Mouse (Mus musculus): ENCODE measurements around the gene Hsf5.
A peak's percentile ranks its signal among the peaks of the same experiment; 100 is the strongest.

The Hsf5 gene

DNA sequence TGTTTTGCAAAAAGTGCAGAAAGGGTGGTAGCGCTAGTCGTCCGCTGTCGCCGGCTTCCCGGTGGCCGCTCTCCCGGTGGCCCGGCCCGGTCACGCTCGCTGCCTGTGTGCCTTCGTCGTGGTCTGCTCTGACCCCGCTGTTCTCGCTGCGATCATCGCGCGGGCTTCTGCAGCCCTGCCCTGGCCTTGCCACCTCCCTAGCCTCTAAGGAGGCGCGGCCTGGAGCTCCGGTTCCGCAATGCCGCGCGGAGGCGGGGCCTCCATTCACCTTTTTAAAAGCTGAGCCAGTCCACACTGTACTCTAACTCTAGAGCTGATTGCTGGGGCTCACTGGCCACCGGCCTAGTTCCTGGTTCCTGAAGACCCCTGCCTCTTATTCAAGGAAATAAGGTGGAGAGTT lies 22.2 kb downstream of the Hsf5 start:
- DNase-seq (ENCODE audit: low spot score in 2 of 2), result peak; percentile 44 to 47

DNA sequence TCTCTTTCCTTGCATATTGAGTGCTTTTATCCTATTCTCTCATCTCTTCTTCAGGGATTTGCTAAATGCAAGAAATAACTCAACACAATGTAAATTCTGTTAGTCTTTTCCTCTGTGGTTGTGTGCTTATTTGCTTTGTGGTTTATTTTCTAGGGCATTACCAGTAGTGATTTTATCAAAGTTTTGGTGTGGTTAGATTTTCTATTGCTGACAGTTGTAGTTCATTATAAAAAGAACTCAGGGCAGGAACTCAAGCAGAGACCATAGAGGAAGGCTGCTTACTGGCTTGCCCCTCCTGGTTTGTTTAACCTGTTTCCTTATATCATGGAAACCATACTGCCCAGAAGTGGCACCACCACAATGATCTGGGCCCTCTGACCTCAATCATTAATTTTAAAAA lies 25.9 kb downstream of the Hsf5 start:
- no peak for DNase-seq (ENCODE audit: low spot score in 2 of 2)

DNA sequence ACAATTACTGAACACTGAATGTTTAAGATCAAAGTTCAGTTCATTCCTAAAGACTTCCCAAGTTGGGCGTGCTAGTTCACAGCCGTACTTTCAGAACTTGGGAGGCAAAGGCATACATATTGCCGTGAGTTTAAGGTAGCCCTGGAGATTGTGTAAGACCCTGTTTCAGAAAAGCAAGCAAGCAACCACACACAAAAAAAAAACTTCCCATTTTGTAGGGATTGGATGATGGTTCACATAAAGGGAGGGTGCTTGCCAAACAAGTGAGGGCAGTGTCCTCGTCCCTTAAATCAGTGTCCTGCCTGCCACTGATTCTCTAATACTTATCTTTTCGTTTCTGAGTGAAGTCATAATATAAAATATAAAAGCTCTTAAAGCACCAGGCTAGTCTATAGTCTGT lies 37.7 kb downstream of the Hsf5 start:
- DNase-seq (ENCODE audit: low spot score in 2 of 2), result no peak

DNA sequence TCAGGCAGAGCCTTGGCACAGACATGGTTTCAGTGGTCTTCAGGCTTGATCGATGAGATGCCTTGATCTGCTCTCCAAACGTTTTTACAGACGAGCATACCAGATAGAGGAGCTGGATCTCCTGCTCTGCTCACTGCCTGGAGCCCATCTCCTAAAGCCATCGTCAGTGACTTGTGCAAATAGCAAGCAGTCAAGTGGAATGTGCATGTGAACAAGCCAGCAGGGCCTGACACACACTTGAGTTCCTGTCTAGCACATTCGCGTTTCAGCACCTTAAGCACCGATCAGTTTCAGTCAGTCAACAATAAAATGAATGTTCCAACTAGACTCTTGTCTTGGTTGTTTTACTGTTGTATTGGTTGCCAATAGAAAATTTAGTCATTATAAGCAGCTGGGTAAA lies 42.3 kb downstream of the Hsf5 start:
- no peak for DNase-seq (ENCODE audit: low spot score in 2 of 2)

DNA sequence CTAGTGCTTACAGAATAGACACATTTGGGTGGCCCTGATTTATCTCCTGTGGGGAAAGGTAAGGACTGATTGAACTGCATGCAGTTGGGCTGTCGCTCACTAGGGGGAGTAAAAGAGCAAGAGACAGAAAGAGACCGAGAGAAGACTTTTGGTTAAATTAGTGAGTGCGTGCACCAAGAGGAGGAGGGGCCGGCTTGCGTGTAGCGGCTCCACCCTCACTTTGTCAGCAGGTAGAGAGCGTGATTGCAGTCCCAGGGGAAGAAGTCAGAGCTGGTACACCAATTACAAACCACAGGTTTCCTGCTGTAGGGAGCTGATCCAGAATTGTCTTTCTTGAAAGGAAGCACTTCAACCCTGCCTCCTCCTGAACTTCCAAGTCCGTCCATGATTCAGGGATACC lies 45.4 kb downstream of the Hsf5 start, which contains the start of gene Rnf43:
Gene Rnf43, plus strand, starts transcription at position 316 of the 400 bp plus-strand sequence.
- peak; percentile 83 to 91 for DNase-seq (ENCODE audit: low spot score in 2 of 2)

DNA sequence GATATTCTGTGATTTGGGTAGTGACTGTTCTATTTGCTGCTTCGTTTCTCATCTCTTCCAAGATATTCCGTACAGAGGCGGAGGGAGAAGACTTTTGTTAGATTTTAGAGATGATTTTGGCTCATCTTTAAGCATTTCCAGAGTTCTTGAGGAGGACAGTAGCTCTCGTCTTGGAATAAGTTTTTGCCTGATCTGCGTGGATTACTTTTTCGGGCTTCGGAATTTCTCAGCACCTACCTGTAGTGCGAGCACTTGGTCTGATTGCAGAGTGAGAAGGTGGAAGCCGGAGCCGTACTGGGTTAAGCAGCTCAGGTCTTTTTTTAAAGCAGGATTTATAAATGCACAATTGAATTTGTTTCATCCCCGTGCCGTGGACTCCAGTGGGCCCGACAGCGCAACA lies 45.9 kb downstream of the Hsf5 start:
- no peak for DNase-seq (ENCODE audit: low spot score in 2 of 2)

DNA sequence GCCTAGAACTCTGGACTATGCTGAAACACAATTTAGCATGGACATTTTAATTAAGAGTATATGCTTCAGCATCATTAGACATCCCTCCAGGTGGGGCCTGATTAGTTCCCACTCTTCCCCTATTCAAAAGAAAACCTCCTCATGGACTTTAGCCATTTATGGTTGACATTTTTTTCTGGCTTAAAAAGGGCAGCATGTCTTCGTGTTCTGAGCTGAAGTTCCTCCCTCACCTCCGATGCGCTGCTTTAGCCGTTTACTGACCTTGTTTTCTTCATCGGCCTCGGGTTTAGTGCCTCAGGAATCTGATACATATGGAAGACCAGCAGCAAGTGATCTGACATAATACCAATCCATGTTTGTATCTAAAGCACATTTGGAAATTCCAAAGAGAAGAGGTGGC lies 47.0 kb downstream of the Hsf5 start:
- DNase-seq (ENCODE audit: low spot score in 2 of 2), result no peak

DNA sequence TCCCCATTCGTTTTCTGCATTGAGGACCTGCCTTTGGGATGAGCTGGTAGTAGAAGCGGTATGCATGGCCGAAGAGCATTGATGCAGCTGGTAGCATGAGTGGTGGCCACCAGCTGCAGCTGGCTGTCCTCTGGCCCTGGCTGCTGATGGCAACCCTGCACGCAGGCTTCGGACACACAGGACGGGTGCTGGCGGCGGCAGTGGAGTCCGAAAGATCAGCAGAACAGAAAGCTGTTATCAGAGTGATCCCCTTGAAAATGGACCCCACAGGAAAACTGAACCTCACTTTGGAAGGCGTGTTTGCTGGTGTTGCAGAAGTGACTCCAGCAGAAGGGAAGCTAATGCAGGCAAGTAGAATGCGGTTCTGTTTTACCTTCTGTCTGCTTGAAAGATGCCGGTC lies 47.6 kb downstream of the Hsf5 start:
- no peak for DNase-seq (ENCODE audit: low spot score in 2 of 2)

DNA sequence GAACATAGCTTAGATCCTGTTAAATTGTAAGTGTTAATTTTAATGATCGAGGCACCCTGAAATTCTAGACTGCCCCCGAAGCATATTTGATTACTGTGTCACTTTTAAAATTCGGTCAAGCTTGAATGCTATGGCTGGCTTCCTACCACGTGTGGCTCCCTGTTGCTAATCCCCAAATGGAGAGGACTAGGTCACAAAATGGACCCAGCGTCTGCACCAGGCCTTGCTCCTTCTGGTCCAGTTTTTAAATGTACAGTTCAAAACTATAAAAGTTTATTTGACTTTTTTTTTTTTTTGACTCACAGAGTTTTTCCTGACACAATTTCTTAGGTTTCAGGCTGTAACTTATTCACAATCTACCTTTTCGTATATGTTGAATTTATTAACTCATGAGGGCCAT lies 48.3 kb downstream of the Hsf5 start:
- no peak for DNase-seq (ENCODE audit: low spot score in 2 of 2)

DNA sequence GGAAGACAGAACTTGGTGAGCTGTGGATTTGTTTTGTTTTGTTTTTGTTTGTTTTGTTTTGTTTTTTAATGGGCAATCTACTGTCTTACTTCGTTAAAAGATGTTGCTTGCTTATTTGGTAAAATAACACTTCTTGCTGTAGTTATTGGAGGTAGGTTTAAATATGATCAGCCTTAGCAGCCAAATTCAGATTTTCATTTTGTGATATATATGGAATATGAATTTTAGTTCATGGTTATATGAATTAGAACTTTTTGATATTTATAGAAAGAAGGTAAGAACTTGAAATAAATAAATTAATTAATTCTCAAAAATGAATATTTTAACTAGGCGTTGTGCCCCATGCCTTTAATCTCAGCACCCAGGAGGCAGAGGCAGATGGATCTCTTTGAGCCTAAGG lies 48.7 kb downstream of the Hsf5 start:
- no peak for DNase-seq (ENCODE audit: low spot score in 2 of 2)

DNA sequence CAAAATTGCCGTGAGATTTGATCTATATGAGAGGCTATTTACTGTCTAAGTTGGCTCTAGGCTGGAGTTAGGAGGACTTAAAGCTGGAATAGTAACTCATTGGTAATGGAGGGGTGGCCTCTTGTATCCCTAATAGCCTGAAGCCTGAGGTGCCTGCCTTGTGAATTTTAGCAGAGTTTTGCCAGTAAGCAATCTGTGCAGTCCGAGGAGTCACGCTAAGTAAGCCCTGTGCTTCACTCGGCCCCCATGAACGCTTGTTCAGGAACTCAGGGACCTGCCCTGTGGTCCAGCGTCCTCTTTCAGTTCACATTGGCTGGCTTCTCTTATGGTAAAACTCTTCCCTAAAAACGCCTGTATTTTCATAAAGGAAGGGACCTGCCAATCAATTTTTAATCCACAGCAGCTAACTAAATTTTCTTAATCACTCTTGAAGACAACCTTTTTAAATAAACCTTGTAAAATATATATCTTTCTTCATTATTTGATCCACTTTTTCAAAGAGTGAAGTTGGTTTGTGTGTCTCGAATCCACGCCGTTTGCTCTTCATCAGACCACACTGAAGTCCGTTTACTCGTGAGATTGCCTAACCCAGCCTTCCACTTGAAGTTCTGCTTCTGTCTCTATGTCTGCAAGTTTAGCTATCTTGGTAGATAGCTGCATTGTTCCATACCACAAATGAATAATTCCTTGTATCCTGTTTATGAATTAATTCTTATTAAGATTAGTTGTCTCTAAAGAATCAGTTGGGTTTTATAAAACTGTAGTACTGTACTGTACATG lies 49.5 kb downstream of the Hsf5 start:
- no peak for DNase-seq (ENCODE audit: low spot score in 2 of 2)

DNA sequence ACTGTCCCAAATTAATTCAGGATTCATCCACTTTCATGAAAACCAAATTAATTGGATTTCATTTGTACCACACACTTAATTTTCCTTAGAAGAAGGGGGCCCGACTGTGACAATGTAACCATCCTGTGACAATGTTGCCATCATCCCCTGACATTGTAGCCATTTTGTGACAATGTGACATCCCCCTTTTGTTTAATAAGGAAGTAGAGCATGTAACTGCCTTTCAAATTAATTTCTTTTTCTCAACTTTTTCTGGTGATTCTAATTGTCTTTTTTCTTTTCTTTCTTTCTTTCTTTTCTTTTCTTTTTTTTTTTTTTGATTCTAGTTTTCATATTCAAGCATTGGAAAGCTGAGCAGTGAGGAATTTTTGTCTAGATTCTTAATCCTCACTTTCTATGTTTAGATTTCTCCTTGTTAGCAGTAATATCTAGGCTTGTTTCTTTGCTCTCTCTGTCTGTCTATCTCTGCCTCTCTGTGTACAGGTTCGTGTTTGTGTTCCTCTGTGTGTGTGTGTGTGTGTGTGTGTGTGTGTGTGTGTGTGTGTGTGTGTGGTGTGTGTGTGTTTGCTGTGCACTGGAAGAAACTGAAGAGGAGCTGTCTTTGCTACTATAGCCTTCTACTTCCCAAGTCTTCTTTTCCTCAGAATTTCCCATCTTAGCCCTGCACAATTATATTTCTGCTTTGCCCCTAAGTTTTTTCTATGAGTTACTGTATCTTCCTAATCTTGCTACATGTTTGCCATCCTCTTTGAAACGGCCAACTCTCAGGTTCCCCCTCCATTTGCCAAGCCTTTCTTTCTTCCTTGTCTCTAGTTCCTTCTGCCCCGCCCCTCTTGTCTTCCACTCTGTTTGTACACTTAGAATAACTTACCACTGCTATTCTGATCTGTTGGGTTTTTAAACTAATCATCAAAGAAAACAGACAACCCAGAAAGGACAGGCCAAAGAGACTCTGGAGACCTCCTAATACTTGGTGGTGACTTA lies 50.4 kb downstream of the Hsf5 start:
- no peak for DNase-seq (ENCODE audit: low spot score in 2 of 2)

DNA sequence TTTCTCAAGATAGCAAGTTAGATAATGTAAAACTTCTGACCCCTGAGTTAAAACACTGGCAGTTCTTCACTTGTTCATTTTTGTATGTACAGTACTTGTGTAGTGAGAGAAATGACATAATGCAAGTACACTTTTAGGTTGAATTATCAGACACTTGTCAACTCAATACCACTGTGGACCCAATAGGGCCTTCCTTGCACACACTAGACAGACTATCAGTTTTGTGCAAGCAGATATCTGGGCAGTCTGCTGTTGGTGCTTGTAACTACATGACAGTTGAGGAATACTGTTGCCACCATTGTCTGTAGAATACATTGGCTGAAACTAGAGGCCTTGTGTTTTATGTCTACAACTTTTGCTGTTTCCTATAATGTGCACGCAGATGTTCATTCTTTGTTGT lies 56.3 kb downstream of the Hsf5 start:
- no peak for DNase-seq (ENCODE audit: low spot score in 2 of 2)

DNA sequence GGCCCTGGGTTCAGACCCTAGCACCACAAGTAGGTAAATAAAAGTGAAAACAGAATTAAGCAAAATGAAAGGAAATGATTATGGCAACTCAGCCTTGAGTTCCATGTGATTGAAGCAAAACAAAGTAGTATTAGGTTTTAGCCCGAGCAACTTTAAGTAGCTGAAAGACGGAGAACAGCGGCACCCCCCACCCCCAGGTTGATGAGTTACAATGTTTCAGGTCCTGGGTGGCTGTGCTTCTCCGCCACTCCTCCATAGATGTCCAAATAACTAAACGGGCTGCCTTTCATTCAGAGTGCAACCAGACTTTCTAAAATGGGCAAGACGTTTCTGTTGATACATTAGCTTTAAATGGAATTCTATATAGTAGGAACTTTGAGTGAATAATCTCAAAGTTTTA lies 58.6 kb downstream of the Hsf5 start:
- no peak for DNase-seq (ENCODE audit: low spot score in 2 of 2)

DNA sequence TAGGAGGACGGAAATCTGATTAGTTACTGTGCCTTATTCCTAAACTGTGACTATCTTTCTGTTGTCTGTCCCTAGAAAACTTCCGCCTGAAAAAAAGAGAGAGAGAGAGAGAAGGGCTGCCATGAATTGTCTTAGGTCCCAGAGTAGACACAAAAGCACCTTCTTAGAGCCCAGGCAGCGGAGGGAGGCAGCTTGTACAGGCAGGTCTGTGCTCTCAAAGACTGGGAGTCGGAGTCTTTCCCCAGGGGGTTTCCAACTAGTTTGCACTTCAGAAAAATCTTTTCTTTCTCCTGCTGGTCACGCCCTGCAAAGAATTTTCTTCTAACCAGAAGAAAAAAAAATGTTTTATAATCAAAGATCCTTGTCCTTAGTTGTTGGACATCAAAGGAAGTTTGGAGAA lies 60.8 kb downstream of the Hsf5 start:
- DNase-seq (ENCODE audit: low spot score in 2 of 2), result no peak

DNA sequence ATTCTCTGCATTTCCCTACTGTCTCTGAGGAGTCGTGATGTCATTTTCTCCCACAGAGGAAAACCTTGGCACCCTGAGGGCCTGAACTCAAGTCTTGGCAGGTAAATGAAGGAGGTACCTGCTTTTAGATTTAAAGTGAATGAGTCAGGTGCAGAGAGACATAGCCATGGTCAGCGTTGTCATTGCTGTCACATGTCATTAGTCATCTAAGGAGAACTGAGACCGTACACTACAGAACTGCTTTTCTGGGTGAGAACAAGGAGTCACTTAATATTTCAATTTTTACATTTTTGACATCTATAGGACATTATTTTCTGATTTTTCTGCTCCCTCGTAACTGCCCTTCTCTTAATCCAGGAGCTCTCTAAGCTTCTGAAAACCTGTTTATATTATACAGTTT lies 61.6 kb downstream of the Hsf5 start:
- DNase-seq (ENCODE audit: low spot score in 2 of 2), result no peak

DNA sequence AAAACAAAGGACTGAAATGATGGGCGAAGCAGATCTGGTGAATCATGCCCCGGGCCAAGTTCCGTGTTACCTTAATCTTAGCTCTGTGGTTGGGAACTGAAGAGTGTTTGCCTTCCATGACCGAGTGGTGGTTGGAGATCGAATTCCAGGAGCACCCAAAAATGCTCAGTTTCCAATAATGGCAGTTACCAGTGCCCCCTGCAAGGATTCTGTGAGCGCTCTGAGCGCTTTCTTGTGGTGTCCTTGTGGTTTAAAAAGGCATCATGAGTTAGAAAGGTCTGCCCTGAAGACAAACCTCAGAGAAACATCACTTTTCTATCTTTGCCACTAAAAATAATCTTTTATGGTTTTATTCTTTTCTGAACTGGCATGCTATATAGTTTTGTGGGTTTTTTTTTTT lies 62.0 kb downstream of the Hsf5 start:
- peak in 1 of 2 experiments; percentile 17 for DNase-seq (ENCODE audit: low spot score in 2 of 2)

DNA sequence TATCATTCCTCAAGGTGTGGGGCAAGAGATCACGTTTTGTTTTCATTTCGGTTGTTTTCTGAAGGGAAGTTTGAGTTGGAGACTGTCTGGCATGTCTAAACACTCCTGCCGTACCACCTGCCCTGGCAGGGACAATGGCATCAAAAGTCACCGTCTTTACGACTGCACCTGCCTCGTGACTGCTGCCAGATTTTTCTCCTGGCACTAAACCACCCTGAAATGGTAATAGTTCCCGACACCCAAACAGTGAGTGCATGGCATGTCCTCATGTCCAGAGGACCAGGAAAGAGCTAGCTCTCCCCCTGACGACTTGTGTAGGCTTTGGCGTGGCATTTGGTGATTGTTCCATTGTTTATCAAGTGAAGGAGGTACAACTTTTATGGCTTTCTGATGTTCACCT lies 63.8 kb downstream of the Hsf5 start:
- no peak for DNase-seq (ENCODE audit: low spot score in 2 of 2)

DNA sequence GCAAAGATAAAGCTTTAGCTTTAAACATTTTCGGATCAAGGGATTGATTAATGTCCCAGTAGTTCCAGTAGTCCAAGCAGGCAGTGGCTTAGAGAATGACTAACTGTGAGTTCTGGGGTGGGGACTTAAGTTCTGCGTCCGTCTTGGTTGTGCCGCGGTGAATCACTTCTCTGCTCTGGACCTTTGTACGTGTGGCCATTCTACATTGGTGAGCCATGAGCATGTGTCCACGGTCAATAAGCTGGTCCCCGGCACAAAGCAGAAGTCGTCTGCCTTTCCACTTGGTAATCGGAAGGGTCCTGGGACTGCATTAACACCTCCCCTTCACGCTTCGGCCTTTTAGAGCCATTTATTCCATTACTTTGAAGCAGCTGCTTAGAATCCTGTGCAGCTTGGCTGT lies 65.1 kb downstream of the Hsf5 start:
- no peak for DNase-seq (ENCODE audit: low spot score in 2 of 2)

DNA sequence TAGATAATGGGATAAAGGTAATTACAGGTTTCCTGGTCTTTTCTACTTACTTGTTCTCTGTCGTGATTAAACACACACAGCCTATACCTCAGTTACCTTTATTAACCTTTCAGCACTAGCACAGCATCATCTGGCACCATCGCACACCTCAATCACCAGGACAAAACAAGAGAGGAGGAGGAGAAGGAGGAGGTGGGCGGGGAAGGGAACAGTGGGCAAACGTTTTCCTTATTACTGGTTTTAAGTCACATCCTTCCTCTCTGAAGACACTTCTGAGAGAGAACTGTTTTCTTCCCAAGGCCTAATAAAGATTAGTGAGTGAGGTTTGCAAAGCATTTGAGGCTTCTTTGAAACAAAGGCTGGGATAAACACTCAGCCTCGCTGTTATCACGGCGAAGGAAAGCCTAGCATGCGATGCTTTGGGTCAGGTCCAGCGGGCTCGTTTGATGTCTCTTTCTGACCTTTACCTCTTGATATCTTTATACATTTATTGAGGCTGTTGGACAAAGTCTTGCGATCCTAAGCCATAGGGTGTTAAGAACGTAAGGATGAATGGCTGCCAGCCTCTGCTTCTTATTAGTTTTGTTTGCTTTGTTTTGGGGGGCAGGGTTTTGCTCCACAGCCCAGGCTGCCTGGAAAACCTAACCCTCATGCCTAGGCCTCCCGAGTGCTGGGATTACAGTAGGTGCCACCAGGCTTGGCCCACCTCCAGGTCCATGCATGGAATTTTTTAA lies 66.0 kb downstream of the Hsf5 start:
- DNase-seq (ENCODE audit: low spot score in 2 of 2), result no peak

DNA sequence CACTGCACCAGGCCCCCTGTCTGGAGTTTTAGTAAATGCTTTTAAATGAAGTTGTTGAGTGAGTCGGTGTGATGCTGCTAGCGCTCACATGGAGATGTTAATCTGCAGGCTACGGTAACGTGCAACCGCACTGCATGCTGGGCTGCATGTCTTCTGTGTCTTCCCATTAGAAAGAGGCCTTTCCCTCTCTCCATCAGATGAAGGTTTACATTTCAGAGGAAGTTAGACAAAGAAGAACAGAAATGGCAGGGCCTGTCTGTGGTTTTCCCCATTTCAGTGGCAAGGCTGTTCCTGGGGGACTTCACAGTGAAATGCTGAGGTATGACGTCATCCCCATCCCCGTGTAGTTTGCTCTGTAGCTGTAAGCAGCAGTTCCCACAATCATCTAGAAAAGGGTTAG lies 69.4 kb downstream of the Hsf5 start:
- DNase-seq (ENCODE audit: low spot score in 2 of 2), result no peak
